Mouse (Mus musculus): ENCODE data around the gene Scimp. TPM values are rescaled to one million over a fixed set of nuclear protein-coding genes. Genes with fewer than 3 reads are reported as not detected.
A peak's percentile ranks its signal among the peaks of the same experiment; 100 is the strongest.

Gene Scimp
- not detected in 2 replicates for polyA plus RNA-seq (2015; fragmentation: Nextera tagmentation; extraction: Ambion mirVana)

GRCm38 (mm10) chr11:70812365-70812764 is at the start of gene Scimp:
Gene Scimp, minus strand, starts transcription at chr11:70812586.
- H3K4me2 ChIP-seq, result no peak within 1 kb of the TSS
- ATAC-seq (ENCODE audit: low read depth), result no peak

GRCm38 (mm10) chr11:70860371-70860770 is 48.0 kb upstream of the Scimp start:
- Histone ChIP-seq H3K27ac (replicated peaks) (no peak overlapping the region), H3K27me3 (no peaks in the 10 kb centered on the region), H3K4me3 (no peak overlapping the region), H3K4me2 (no peak overlapping the region), H3K4me1 (replicated peaks) (no peaks in the 10 kb centered on the region), H3K9me3 (no peaks in the 10 kb centered on the region), H3K9ac (no peak overlapping the region), H3K36me3 (no peaks in the 10 kb centered on the region)
- 76% methylated on average over 1 of the region's 1 CpGs for WGBS
- ATAC-seq (ENCODE audit: low read depth), result no peak

More at GRCm38 (mm10) chr11:70812365-70812764, at the start of gene Scimp:
- Histone ChIP-seq H3K9ac (no peak within 1 kb of the TSS), H3K4me3 (no peak within 1 kb of the TSS), H3K27me3 (no peaks in the 10 kb centered on the region), H3K4me1 (replicated peaks) (no peaks in the 10 kb centered on the region), H3K36me3 (no peaks in the 10 kb centered on the region), H3K27ac (replicated peaks) (no peak within 1 kb of the TSS), H3K9me3 (no peaks in the 10 kb centered on the region; the same call in 1 of the 2 replicates)
- 83% methylated on average over 7 of the region's 7 CpGs for WGBS

- Histone ChIP-seq H3K4me2 (peak overlapping the region; percentile 89), H3K36me3 (no peaks in the 10 kb centered on the region), H3K9ac (peak overlapping the region; percentile 94; the same call in 1 of the 2 replicates), H3K9me3 (no peaks in the 10 kb centered on the region), H3K4me1 (replicated peaks) (peaks cover 22% of the 10 kb centered on the region), H3K27ac (replicated peaks) (no peak overlapping the region), H3K4me3 (peak overlapping the region; percentile 93), H3K27me3 (no peaks in the 10 kb centered on the region)
- no peak for ATAC-seq (ENCODE audit: low read depth)
- 60% methylated on average over 2 of the region's 2 CpGs for WGBS
These were observed 33.6 kb upstream of the Scimp start for GRCm38 (mm10) chr11:70846029-70846428.

DNA sequence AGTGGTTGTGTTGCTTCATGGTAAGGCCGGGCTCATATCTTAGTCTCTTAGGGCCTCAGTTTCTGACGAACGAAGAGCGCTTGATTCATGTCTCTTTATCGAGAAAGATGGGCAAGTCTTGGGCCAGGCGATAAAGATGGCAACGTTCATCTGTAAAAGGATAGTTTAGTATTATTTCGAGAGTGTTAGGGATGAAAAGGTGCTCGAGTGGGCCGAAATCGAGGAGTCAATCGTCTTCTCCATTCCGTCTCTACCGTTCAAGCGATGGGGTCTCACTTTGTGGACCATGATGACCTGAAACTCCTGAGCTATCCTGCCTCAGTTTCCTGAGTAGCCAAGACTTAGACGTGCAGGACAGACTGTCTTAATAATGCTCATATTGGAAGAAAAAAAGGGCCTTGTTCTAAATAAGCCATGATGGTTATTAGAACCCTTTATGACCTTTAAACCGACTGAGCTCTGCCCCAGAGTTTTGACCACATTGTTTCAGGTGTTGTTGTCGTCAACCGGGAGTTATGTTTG is 33.1 kb upstream of the Scimp start:
- peak overlapping the region; percentile 94 for H3K9ac ChIP-seq
- H3K4me2 ChIP-seq, result peak overlapping the region; percentile 89
- 7% methylated on average over 19 of the region's 19 CpGs for WGBS
- peak overlapping the region; percentile 93 for H3K4me3 ChIP-seq
- H3K9me3 ChIP-seq, result no peaks in the 10 kb centered on the region
- no peaks in the 10 kb centered on the region for H3K36me3 ChIP-seq
- H3K4me1 ChIP-seq (replicated peaks), result peaks cover 22% of the 10 kb centered on the region
- H3K27ac ChIP-seq (replicated peaks), result peak overlapping the region; percentile 90
- H3K27me3 ChIP-seq, result no peaks in the 10 kb centered on the region
- ATAC-seq (ENCODE audit: low read depth), result peak; percentile 4; the same call in 1 of the 2 replicates

- peak; percentile 96 for ATAC-seq (ENCODE audit: low read depth)
- H3K36me3 ChIP-seq, result no peaks in the 10 kb centered on the region
- peak within 1 kb of the TSS; percentile 94 for H3K9ac ChIP-seq
- H3K4me2 ChIP-seq, result peak within 1 kb of the TSS; percentile 89
- H3K4me3 ChIP-seq, result peak within 1 kb of the TSS; percentile 93
- no peaks in the 10 kb centered on the region for H3K9me3 ChIP-seq
- H3K27ac ChIP-seq (replicated peaks), result peak within 1 kb of the TSS; percentile 90
- peaks cover 22% of the 10 kb centered on the region for H3K4me1 ChIP-seq (replicated peaks)
- under 1% methylated on average over 84 of the region's 88 CpGs for WGBS
- no peaks in the 10 kb centered on the region for H3K27me3 ChIP-seq
These were observed 32.4 kb upstream of the Scimp start, which contains the start of gene Rabep1 for GRCm38 (mm10) chr11:70844559-70845456. Gene Rabep1, plus strand, starts transcription at chr11:70844778.

- H3K9me3 ChIP-seq, result no peaks in the 10 kb centered on the region
- WGBS, result 19% methylated on average over 12 of the region's 12 CpGs
- H3K4me2 ChIP-seq, result peak overlapping the region; percentile 89
- H3K36me3 ChIP-seq, result no peaks in the 10 kb centered on the region
- peak overlapping the region; percentile 94 for H3K9ac ChIP-seq
- H3K27ac ChIP-seq (replicated peaks), result no peak overlapping the region; the same call in 1 of the 2 replicates
- H3K4me1 ChIP-seq (replicated peaks), result peaks cover 22% of the 10 kb centered on the region
- no peaks in the 10 kb centered on the region for H3K27me3 ChIP-seq
- peak overlapping the region; percentile 93 for H3K4me3 ChIP-seq
- peak; percentile 34 for ATAC-seq (ENCODE audit: low read depth)
These were observed 31.5 kb upstream of the Scimp start for GRCm38 (mm10) chr11:70843701-70844551.

DNA sequence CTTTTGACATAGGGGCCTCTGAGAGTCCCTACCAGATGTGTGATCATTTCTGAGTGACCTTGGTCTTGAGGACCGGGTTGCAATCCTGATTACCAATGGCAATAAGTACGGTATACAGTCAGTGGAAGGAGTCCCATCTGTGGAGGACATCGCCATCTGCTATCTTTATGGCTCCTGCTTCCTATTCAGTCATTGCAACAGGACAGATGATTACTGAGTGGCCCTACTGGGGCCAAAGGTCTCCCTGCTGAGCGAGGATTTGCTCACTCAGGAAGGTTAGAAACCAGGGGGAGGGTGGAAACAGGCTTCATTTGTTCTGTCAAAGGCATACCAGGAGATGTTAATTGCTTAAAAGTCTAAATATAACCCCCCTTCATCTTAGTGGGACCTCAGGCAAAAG is 30.6 kb upstream of the Scimp start:
- Histone ChIP-seq H3K36me3 (no peaks in the 10 kb centered on the region), H3K27me3 (no peaks in the 10 kb centered on the region), H3K4me3 (no peak overlapping the region), H3K9ac (no peak overlapping the region), H3K27ac (replicated peaks) (no peak overlapping the region), H3K9me3 (no peaks in the 10 kb centered on the region), H3K4me2 (no peak overlapping the region), H3K4me1 (replicated peaks) (peaks cover 22% of the 10 kb centered on the region)
- ATAC-seq (ENCODE audit: low read depth), result no peak
- 31% methylated on average over 4 of the region's 4 CpGs for WGBS

DNA sequence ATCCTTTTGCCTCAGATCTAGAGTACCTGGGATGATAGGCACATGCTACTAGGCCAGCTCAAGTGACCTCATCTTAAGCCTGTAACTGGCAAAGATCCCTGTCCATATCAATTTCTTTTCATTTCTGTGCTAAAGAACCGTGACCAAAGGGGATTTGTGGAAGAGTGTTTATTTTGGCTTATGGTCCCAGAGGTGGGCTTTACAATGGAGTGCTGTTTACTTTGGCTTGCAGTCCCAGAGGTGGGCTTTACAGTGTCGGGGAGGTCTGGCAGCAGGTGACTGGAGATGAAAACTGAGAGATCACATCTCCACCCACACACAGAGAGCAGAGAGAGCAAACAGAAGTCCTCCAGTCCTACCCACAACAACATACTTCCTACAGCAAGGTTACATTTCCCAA is 26.2 kb upstream of the Scimp start:
- Histone ChIP-seq H3K27me3 (no peaks in the 10 kb centered on the region), H3K9me3 (no peaks in the 10 kb centered on the region), H3K4me3 (no peak overlapping the region), H3K4me2 (no peak overlapping the region), H3K9ac (no peak overlapping the region), H3K27ac (replicated peaks) (no peak overlapping the region), H3K36me3 (no peaks in the 10 kb centered on the region), H3K4me1 (replicated peaks) (no peaks in the 10 kb centered on the region)
- ATAC-seq (ENCODE audit: low read depth), result no peak
- 60% methylated on average over 2 of the region's 2 CpGs for WGBS

GRCm38 (mm10) chr11:70837031-70837430 is 24.6 kb upstream of the Scimp start:
- ATAC-seq (ENCODE audit: low read depth), result no peak
- Histone ChIP-seq H3K4me3 (no peak overlapping the region), H3K27me3 (no peaks in the 10 kb centered on the region), H3K9ac (no peak overlapping the region), H3K4me2 (no peak overlapping the region), H3K27ac (replicated peaks) (no peak overlapping the region), H3K4me1 (replicated peaks) (no peaks in the 10 kb centered on the region), H3K9me3 (no peaks in the 10 kb centered on the region), H3K36me3 (no peaks in the 10 kb centered on the region)
- 92% methylated on average over 3 of the region's 3 CpGs for WGBS

- ATAC-seq (ENCODE audit: low read depth), result no peak
- Histone ChIP-seq H3K36me3 (no peaks in the 10 kb centered on the region), H3K27ac (replicated peaks) (no peak overlapping the region), H3K4me1 (replicated peaks) (no peaks in the 10 kb centered on the region), H3K9ac (no peak overlapping the region), H3K27me3 (no peaks in the 10 kb centered on the region), H3K9me3 (no peaks in the 10 kb centered on the region), H3K4me3 (no peak overlapping the region), H3K4me2 (no peak overlapping the region)
- 80% methylated on average over 6 of the region's 6 CpGs for WGBS
These were observed 23.0 kb upstream of the Scimp start for GRCm38 (mm10) chr11:70835381-70835831.

- 64% methylated on average over 3 of the region's 3 CpGs for WGBS
- Histone ChIP-seq H3K4me1 (replicated peaks) (no peaks in the 10 kb centered on the region), H3K27me3 (no peaks in the 10 kb centered on the region), H3K4me2 (no peak overlapping the region), H3K9me3 (no peaks in the 10 kb centered on the region), H3K4me3 (no peak overlapping the region), H3K36me3 (no peaks in the 10 kb centered on the region), H3K27ac (replicated peaks) (no peak overlapping the region), H3K9ac (no peak overlapping the region)
- no peak for ATAC-seq (ENCODE audit: low read depth)
These were observed 21.4 kb upstream of the Scimp start for GRCm38 (mm10) chr11:70833831-70834230.

DNA sequence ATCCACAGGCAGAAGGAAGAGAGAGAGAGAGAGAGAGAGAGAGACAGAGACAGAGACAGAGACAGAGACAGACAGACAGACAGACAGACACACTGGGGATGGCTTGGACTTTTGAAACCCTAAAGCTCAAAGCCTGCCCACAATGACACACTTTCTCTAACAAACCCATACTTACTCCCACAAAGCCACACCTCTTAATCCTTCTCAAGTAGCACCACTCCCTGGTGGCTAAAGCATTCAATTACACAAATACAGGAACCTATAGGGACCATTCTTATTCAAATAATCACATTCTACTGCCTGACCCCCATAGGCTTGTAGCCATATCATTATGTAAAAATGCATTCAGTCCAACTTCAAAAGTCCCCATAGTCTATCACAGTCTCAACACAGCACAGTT is 21.0 kb upstream of the Scimp start:
- no peak overlapping the region for H3K4me2 ChIP-seq
- H3K9ac ChIP-seq, result no peak overlapping the region
- ATAC-seq (ENCODE audit: low read depth), result no peak
- no peaks in the 10 kb centered on the region for H3K36me3 ChIP-seq
- H3K27me3 ChIP-seq, result no peaks in the 10 kb centered on the region
- no peaks in the 10 kb centered on the region for H3K4me1 ChIP-seq (replicated peaks)
- H3K27ac ChIP-seq (replicated peaks), result no peak overlapping the region
- H3K4me3 ChIP-seq, result no peak overlapping the region
- H3K9me3 ChIP-seq, result no peaks in the 10 kb centered on the region

All from neural tube, embryonic 13.5 days (tissue).